Mouse (Mus musculus) cerebellum, postnatal 36 days (tissue): ENCODE results near the gene Gm16253.
A peak's percentile ranks its signal among the peaks of the same experiment; 100 is the strongest.

Experiments used
- DNase-seq, 2 experiments: peaks; one replicate each; pipeline ENCODE4 v3.0.0; 2021 to 2022; ENCODE audit warnings: mixed read lengths in 2 of 2

The Gm16253 gene

GRCm38 (mm10) chr3:96573611-96574511, 2.9 kb upstream of the Gm16253 start:
- DNase-seq, result no peak

GRCm38 (mm10) chr3:96575272-96575984, 1.4 kb upstream of the Gm16253 start:
- no peak for DNase-seq

- DNase-seq, result no peak
Observed at GRCm38 (mm10) chr3:96576005-96576658, 652 bp upstream of the Gm16253 start.

DNA sequence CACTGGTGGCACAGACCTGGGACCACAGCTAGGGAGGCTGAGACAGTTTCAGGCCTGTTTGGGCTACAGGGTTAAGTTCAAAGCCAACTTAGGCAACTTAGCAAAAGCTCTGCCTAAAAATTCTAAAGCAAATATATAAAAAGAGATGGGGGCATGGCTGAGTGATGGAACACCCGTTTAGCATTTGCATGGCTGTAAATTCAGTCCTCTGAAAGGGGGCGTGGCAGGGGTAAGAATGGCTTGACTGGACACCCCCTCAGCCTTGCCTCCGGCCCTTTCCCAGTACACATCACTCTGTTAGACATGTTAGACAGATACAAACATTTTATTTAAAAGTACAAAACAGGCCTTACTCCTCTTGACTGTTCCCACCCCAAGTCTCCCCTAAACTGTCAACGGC, 782 bp downstream of the Gm16253 start:
- DNase-seq, result no peak

DNA sequence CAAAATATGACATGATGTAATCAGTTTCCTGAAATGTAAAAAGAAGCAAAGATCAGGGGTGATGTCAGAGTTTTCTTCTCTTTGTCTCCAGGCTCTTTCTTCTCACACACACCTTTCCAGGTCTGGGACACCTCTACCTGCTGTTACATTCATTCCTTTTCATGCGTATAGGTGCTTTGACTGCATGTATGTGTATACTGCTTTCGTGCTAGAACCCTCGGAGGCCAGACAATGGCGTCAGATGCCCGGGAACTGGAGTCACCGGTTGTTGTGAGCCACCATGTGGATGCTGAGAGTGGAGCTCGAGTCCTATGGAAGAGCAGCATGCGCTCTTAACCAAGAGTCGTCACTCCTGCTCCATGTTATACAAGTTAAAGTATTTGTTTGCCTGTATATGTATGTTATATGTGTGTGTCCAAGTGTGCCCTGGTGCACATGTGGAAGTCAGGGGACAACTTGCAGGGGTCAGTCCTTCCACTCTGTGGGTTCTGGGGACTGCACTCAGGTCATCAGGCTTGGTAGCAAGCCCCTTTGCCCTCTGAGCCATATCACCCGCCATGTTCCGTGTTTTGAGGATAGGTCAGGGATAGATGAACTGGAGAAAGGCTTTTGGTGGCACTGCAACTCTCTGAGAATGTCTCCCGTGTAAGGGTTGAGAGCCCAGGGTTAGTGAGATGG, 1.9 kb downstream of the Gm16253 start:
- DNase-seq, result no peak

DNA sequence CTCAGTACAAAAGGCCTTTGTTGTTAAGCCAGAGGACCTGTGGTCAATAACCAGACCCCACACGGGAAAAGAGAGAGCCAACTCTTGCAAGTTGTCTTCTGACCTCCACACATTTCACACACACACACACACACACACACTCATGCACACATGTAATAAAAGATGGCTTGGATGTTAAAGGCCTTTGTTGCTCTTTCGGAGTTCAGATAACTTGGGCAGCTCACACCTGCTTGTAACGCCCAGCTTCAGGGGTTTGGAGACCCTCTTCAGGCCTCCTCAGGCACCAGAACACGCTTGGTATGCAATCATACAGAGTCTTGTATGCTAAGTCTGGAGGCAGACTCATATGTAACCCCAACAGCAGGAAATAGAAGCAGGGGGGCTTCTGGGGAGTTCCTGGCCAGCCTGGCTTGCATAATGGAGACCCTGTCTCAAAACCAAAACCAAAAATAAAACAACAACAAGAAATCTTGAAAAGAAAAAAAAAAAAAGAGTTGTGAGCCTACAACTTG, 2.5 kb downstream of the Gm16253 start:
- no peak for DNase-seq

GRCm38 (mm10) chr3:96579885-96580454, 3.2 kb downstream of the Gm16253 start:
- DNase-seq, result peak; percentile 92

DNA sequence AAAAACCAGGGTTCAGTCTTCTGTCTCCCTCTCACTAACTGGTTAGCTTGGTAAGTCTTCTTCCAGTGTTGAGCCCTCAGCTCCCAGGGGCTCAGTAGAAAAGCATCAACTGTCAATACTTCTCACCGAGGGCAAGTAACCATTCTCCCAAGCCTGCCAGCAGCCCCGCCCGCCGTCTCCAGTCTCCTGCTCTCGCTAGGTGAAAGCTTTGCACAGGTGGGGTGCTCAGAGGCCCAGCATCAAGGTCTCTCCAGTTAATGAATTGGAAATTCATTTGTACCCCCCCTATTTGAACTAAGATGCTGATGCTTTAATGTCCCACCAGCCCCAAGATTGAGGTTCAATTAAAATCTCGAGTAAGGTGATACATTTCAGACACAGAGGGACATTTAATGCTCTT, 4.4 kb downstream of the Gm16253 start:
- DNase-seq, result no peak

DNA sequence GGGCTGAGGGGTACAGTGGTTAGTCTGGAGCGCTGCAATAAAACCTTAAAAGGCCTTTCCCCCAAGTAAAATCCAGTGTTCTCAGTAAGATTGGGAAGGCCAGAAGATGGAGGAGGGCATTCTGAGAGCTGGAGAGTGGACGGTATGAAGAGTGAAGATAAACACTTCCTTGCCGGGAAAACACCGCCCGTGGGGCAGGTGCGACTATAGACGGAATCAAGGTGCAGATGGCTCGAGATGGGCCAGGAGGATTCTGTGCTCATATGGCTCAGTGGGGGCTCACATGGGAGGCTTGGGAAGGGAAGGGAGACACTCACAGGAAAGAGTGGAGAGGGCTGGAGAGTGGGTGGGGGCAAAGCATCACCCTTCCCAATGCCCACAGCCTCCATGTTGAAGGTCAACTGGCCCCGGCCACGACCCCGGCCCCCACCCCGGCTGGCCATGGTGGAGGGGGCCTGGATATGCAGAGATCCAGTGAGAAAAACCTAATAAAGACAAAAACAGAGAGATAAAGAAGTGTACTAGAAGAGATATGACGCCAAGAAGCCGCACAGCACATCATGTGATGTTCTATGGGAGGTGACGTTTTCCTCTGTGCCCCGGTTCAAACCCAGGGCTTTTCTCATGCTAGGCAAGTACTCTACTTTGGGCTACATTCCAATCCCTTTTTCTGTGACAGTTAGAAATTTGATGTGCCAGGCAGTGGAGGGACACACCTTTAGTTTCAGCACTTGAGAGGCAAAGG, 5.2 kb downstream of the Gm16253 start:
- no peak for DNase-seq

GRCm38 (mm10) chr3:96583386-96583785, 6.6 kb downstream of the Gm16253 start:
- no peak for DNase-seq

GRCm38 (mm10) chr3:96590657-96591056, 13.9 kb downstream of the Gm16253 start:
- no peak for DNase-seq

- peak; percentile 28 to 39 for DNase-seq
Observed at GRCm38 (mm10) chr3:96593374-96593773, 16.6 kb downstream of the Gm16253 start.

GRCm38 (mm10) chr3:96593790-96594560, 17.2 kb downstream of the Gm16253 start, which contains the start of gene Polr3gl:
Gene Polr3gl (minus strand): TSS chr3:96594181.
- DNase-seq, result peak; percentile 96 to 97

DNA sequence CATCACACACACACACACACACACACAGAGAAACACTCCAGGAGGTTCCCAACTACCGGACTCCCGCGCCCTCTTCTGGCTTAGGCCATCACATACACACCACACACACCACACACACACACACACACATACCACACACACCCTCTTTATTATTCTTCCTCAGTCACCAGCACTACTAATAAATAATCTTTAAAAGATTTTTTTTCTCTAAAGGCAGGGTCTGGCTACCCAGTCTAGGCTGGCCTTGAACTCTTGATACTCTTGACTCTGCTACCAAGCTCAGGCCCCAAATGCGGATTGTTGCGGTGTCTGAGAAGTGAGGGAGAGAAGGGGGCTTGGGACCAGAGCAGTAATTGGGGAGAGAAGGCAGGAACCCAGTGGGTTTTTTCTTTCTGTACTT, 18.1 kb downstream of the Gm16253 start:
- no peak for DNase-seq

- DNase-seq, result peak; percentile 41 to 52
Observed at GRCm38 (mm10) chr3:96595661-96596060, 18.9 kb downstream of the Gm16253 start.

- peak; percentile 87 to 91 for DNase-seq
Observed at GRCm38 (mm10) chr3:96596228-96596707, 19.5 kb downstream of the Gm16253 start, which contains the start of gene Ankrd34a. Gene Ankrd34a (plus strand): TSS chr3:96596636.

DNA sequence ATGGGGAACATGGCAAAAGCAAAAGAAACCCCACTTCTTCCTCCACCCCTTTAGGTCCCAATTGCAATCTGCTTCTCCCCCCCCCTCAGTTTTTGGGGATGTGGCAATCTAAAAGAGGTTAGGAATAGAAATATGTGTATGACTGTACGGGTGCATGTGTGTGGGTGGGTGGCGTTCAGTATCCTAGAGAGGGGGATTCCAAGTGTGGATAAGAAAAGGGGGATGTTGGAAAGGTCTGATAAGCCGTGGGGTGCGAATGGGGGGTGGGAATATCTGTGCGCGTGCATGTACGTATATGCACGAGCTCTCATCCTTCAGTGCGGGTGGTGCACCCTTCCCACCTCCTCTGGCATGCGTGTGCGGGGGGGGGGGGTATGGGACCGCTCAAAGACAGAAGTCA, 20.1 kb downstream of the Gm16253 start:
- DNase-seq, result peak in 1 of 2 experiments; percentile 27

- peak; percentile 49 to 55 for DNase-seq
Observed at GRCm38 (mm10) chr3:96597435-96597891, 20.7 kb downstream of the Gm16253 start.

DNA sequence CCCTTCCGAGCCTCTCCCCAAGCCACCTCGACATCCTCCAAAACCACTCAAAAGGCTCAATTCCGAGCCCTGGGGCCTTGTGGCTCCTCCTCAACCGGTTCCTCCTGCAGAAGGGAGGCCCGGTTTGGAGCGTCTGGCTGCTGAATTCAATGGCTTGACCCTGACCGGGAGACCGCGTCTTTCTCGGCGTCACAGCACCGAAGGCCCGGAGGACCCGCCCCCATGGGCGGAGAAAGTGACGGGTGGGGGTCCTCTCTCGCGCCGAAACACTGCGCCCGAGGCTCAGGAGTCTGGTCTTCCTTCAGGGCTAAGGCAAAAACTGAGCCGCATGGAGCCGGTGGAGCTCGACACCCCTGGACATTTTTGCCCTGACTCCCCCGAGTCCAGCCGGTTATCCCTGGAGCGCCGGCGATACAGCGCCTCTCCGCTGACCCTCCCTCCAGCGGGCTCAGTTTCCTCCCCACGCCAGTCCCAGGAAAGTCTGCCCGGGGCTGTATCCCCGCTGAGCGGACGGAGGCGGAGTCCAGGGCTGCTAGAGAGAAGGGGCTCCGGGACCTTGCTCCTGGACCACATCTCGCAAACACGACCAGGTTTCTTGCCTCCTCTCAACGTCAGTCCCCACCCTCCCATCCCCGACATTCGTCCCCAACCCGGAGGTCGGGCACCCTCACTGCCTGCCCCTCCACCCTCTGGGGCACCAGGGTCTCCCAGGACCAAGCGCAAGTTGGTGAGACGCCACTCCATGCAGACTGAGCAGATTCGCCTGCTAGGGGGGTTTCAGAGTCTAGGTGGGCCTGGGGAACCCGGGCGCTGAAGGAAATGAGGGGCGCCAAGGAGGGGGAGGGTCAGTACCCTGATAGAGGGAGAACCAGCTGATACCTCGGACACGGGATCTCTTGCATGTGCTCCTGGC, 21.6 kb downstream of the Gm16253 start:
- peak; percentile 59 to 61 for DNase-seq
